Mouse (Mus musculus): ENCODE results near the gene Gldc.

- no peak for TF ChIP-seq CTCF (IDR thresholded peaks at IDR 0.05; ENCODE audit: borderline replicate concordance, insufficient read depth, low read length)
- TF ChIP-seq POLR2A (IDR thresholded peaks at IDR 0.05; ENCODE audit: low read depth, low read length): no peak
These were observed 28.5 kb downstream of the Gldc start for GRCm38 (mm10) chr19:30146761-30147160.
